Mouse (Mus musculus): Measurements from ENCODE around the gene Dgkq. TPM values are rescaled to one million over a fixed set of nuclear protein-coding genes. Genes with fewer than 3 reads are reported as not detected.

Gene Dgkq
- total RNA-seq, 1 experiment, result 25.5 TPM

GRCm38 (mm10) chr5:108659698-108660631 lies 9.5 kb downstream of the Dgkq start, which contains the start of gene Idua:
Gene Idua, plus strand, starts transcription at chr5:108660331.
- no peak for DNase-seq (ENCODE audit: low read depth, low spot score)
- TF ChIP-seq MAFK (IDR thresholded peaks at IDR 0.05; ENCODE audit: insufficient read depth, low read depth, low read length) (no peak), ZNF384 (IDR thresholded peaks at IDR 0.05; ENCODE audit: low read depth, low read length) (no peak), CHD2 (IDR thresholded peaks at IDR 0.05; ENCODE audit: low read depth, low read length) (no peak), ZC3H11A (IDR thresholded peaks at IDR 0.05; ENCODE audit: borderline replicate concordance, low read depth, low read length) (no peak), HCFC1 (IDR thresholded peaks at IDR 0.05; ENCODE audit: borderline replicate concordance, insufficient read depth, low read length) (no peak)
- H3K36me3 ChIP-seq (ENCODE audit: control insufficient read depth, insufficient read depth, low read length, poor library complexity, severe bottlenecking), result peaks cover 22% of the 10 kb centered on the region; the same call in 1 of the 2 replicates
- H3K4me3 ChIP-seq (ENCODE audit: insufficient read depth in 1 of 2, low read depth in 1 of 2, low read length in 2 of 2, poor library complexity in 1 of 2, severe bottlenecking in 1 of 2), result peak within 1 kb of the TSS; percentile 95 to 99
- in situ Hi-C loops (cut with MboI; ENCODE audit: low sequenced_read_pairs in 2 of 2, unreplicated experiment in 2 of 2), result no loop called here
- no peak within 1 kb of the TSS for H3K27ac ChIP-seq (ENCODE audit: insufficient read depth, low read depth, low read length, poor library complexity, severe bottlenecking)
- peaks cover 0 to 8% of the 10 kb centered on the region in 2 experiments; a peak in 1 of 4 replicates for H3K4me1 ChIP-seq (ENCODE audit: control insufficient read depth in 2 of 2, insufficient read depth in 2 of 2, low read length in 2 of 2, poor library complexity in 1 of 2)
- H3K9me3 ChIP-seq (ENCODE audit: control insufficient read depth, insufficient read depth, low read depth, low read length), result no peaks in the 10 kb centered on the region
- H3K9ac ChIP-seq (ENCODE audit: insufficient read depth, low read depth, low read length, poor library complexity, severe bottlenecking), result peak within 1 kb of the TSS; percentile 83

DNA sequence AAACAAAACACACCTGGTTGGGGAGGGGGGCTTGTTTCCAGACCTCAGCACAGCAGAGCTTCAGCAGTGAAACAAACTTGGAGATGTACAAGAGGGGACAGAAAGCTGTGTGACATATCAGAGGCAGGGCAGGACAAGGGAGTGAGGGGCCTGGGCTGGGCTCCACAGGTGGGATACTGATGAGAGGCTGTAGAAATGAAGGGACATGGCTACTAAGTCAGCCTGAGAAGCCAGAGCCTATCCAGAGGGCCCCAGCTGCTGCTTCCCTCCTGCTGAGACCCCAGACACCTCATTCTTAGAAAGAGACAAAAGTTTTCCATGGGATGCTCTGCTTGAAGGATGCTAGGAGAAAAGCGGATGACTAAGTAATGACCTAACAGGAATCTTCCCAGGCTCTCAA lies 10.9 kb downstream of the Dgkq start:
- TF ChIP-seq HCFC1 (IDR thresholded peaks at IDR 0.05; ENCODE audit: borderline replicate concordance, insufficient read depth, low read length) (no peak), ZNF384 (IDR thresholded peaks at IDR 0.05; ENCODE audit: low read depth, low read length) (no peak), MAFK (IDR thresholded peaks at IDR 0.05; ENCODE audit: insufficient read depth, low read depth, low read length) (no peak), ZC3H11A (IDR thresholded peaks at IDR 0.05; ENCODE audit: borderline replicate concordance, low read depth, low read length) (no peak), CHD2 (IDR thresholded peaks at IDR 0.05; ENCODE audit: low read depth, low read length) (no peak)
- 0 out of 2 replicates have a peak overlapping the region, but pooled peaks have one; percentile 6 for H3K9ac ChIP-seq (ENCODE audit: insufficient read depth, low read depth, low read length, poor library complexity, severe bottlenecking)
- no peak overlapping the region for H3K4me3 ChIP-seq (ENCODE audit: insufficient read depth in 1 of 2, low read depth in 1 of 2, low read length in 2 of 2, poor library complexity in 1 of 2, severe bottlenecking in 1 of 2)
- DNase-seq (ENCODE audit: low read depth, low spot score), result no peak
- H3K4me1 ChIP-seq (ENCODE audit: control insufficient read depth in 2 of 2, insufficient read depth in 2 of 2, low read length in 2 of 2, poor library complexity in 1 of 2), result peaks cover 0 to 5% of the 10 kb centered on the region in 2 experiments; a peak in 1 of 4 replicates
- H3K9me3 ChIP-seq (ENCODE audit: control insufficient read depth, insufficient read depth, low read depth, low read length), result no peaks in the 10 kb centered on the region
- H3K27ac ChIP-seq (ENCODE audit: insufficient read depth, low read depth, low read length, poor library complexity, severe bottlenecking), result no peak overlapping the region
- in situ Hi-C loops (cut with MboI; ENCODE audit: low sequenced_read_pairs in 2 of 2, unreplicated experiment in 2 of 2), result no loop called here
- H3K36me3 ChIP-seq (ENCODE audit: control insufficient read depth, insufficient read depth, low read length, poor library complexity, severe bottlenecking), result peaks cover 34% of the 10 kb centered on the region

GRCm38 (mm10) chr5:108657406-108657805 lies 12.1 kb downstream of the Dgkq start:
- DNase-seq (ENCODE audit: low read depth, low spot score), result no peak
- Histone ChIP-seq H3K27ac (ENCODE audit: insufficient read depth, low read depth, low read length, poor library complexity, severe bottlenecking) (no peak overlapping the region), H3K4me3 (ENCODE audit: insufficient read depth in 1 of 2, low read depth in 1 of 2, low read length in 2 of 2, poor library complexity in 1 of 2, severe bottlenecking in 1 of 2) (no peak overlapping the region), H3K4me1 (ENCODE audit: control insufficient read depth in 2 of 2, insufficient read depth in 2 of 2, low read length in 2 of 2, poor library complexity in 1 of 2) (peaks cover 0 to 5% of the 10 kb centered on the region in 2 experiments; a peak in 1 of 4 replicates), H3K9ac (ENCODE audit: insufficient read depth, low read depth, low read length, poor library complexity, severe bottlenecking) (no peak overlapping the region), H3K9me3 (ENCODE audit: control insufficient read depth, insufficient read depth, low read depth, low read length) (no peaks in the 10 kb centered on the region), H3K36me3 (ENCODE audit: control insufficient read depth, insufficient read depth, low read length, poor library complexity, severe bottlenecking) (peaks cover 41% of the 10 kb centered on the region)
- in situ Hi-C loops (cut with MboI; ENCODE audit: low sequenced_read_pairs in 2 of 2, unreplicated experiment in 2 of 2), result no loop called here
- TF ChIP-seq ZC3H11A (IDR thresholded peaks at IDR 0.05; ENCODE audit: borderline replicate concordance, low read depth, low read length), result no peak
- no peak for TF ChIP-seq CHD2 (IDR thresholded peaks at IDR 0.05; ENCODE audit: low read depth, low read length)
- no peak for TF ChIP-seq MAFK (IDR thresholded peaks at IDR 0.05; ENCODE audit: insufficient read depth, low read depth, low read length)
- TF ChIP-seq ZNF384 (IDR thresholded peaks at IDR 0.05; ENCODE audit: low read depth, low read length), result no peak
- no peak for TF ChIP-seq HCFC1 (IDR thresholded peaks at IDR 0.05; ENCODE audit: borderline replicate concordance, insufficient read depth, low read length)

DNA sequence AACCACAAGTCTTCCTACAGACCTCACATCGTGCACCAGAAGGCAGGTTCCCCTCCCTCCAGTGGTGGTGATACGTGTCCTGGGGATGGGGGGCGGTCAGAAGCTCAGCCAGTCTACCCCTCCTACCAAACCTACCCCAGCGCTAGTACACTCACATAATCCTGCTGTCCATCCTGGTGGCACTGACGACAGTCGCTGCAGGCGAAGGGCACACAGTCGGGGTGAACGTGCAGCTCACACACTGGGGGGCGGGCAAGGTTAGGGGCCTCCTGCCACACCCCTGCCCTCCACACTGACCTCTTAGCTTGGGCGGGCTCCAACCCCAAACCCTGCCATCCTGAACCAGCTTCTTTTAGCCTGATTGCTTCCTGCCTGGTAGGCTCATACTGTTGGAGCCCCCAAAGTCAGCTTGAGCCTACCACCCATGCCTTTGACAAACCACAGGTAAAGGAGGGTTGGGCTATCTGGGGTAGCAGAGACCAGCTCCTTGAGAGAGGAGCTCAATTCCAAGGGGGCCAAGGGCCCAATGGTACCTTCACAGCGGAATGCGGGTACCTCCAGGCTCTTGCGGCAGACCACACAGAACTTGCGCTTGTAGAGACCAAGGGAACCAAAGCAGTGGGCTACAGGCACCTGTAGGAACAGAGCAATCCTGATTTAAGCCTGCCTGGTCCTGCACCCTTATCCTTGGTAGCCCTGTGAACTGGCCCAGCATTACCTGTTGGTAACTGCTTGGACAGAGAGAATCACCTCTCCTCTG lies 13.4 kb downstream of the Dgkq start:
- H3K36me3 ChIP-seq (ENCODE audit: control insufficient read depth, insufficient read depth, low read length, poor library complexity, severe bottlenecking), result peaks cover 44% of the 10 kb centered on the region
- in situ Hi-C loops (cut with MboI; ENCODE audit: low sequenced_read_pairs in 2 of 2, unreplicated experiment in 2 of 2), result no loop called here
- H3K9ac ChIP-seq (ENCODE audit: insufficient read depth, low read depth, low read length, poor library complexity, severe bottlenecking), result no peak overlapping the region
- no peak for TF ChIP-seq CHD2 (IDR thresholded peaks at IDR 0.05; ENCODE audit: low read depth, low read length)
- TF ChIP-seq ZC3H11A (IDR thresholded peaks at IDR 0.05; ENCODE audit: borderline replicate concordance, low read depth, low read length), result no peak
- no peak for TF ChIP-seq MAFK (IDR thresholded peaks at IDR 0.05; ENCODE audit: insufficient read depth, low read depth, low read length)
- TF ChIP-seq HCFC1 (IDR thresholded peaks at IDR 0.05; ENCODE audit: borderline replicate concordance, insufficient read depth, low read length), result no peak
- no peak for TF ChIP-seq ZNF384 (IDR thresholded peaks at IDR 0.05; ENCODE audit: low read depth, low read length)
- DNase-seq (ENCODE audit: low read depth, low spot score), result no peak
- no peaks in the 10 kb centered on the region for H3K9me3 ChIP-seq (ENCODE audit: control insufficient read depth, insufficient read depth, low read depth, low read length)
- peaks cover 0 to 4% of the 10 kb centered on the region in 2 experiments; a peak in 1 of 4 replicates for H3K4me1 ChIP-seq (ENCODE audit: control insufficient read depth in 2 of 2, insufficient read depth in 2 of 2, low read length in 2 of 2, poor library complexity in 1 of 2)
- H3K27ac ChIP-seq (ENCODE audit: insufficient read depth, low read depth, low read length, poor library complexity, severe bottlenecking), result no peak overlapping the region
- H3K4me3 ChIP-seq (ENCODE audit: insufficient read depth in 1 of 2, low read depth in 1 of 2, low read length in 2 of 2, poor library complexity in 1 of 2, severe bottlenecking in 1 of 2), result no peak overlapping the region
